Mouse (Mus musculus) bone marrow macrophage, adult 2 months (primary cell): ENCODE data around the gene Krtap5-4. TPM values are rescaled to one million over a fixed set of nuclear protein-coding genes. Genes with fewer than 3 reads are reported as not detected.

ENCODE experiments used
- H3K27ac ChIP-seq: 2 replicates; pipeline ENCODE4 v1.5.1; 2012; ENCODE audit warnings: low read depth, low read length; ENCODE audit not compliant: insufficient read depth
- H3K4me1 ChIP-seq: 2 replicates; pipeline ENCODE4 v1.6.1; 2012; ENCODE audit warnings: low read length; ENCODE audit not compliant: control insufficient read depth, insufficient read depth
- H3K4me3 ChIP-seq: 2 replicates; pipeline ENCODE4 v1.5.1; 2012; ENCODE audit warnings: mild to moderate bottlenecking, low read length, moderate library complexity; ENCODE audit not compliant: insufficient read depth
- CTCF ChIP-seq: IDR thresholded peaks from 2 replicates; pipeline ENCODE4 v1.5.1; 2012; ENCODE audit warnings: low read depth, mild to moderate bottlenecking, low read length, moderate library complexity
- POLR2A ChIP-seq: IDR thresholded peaks from 2 replicates; pipeline ENCODE4 v1.6.1; 2012; ENCODE audit warnings: mild to moderate bottlenecking, low read depth, low read length, borderline replicate concordance
- polyA plus RNA-seq: library from polyadenylated mRNA; stranded (reverse); fragments of >200 nt; gene quantifications from 2 replicates; pipeline ENCODE4 v1.2.4, GENCODE M21; 2012; ENCODE audit not compliant: missing spikeins, insufficient read depth, insufficient read length

The Krtap5-4 gene
- polyA plus RNA-seq, 1 experiment, result not detected

DNA sequence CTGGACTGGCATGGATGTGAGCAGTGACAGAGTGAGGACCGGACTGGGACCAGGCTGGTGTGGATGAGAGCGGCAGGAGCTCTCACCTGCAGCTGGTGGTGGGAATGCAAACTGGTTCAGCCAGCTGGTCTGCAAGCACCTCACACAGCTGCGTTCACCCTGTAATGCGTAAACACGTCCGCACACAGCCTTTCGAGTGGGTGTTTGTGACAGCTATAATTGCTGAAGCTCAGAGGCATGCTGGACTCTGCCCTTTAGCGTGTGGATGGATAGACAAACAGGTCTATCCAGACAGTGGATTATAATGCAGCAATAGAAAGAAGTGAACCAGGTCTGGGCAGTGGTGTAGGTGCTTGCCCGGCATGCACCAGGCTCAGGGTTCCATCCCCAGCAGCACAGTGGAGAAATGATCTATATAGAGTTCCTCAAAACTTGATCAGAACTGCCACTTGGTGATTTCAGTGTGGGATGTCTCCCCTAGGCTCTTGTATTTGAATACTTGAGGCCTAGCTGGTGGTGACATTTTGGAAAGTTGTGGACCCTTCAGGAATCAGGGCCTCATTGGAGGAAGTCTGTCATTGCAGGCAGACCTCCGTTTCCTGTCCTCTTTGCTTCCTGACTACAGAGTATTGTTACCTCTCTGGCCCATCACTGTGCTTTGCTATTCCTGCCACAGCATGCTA, 38.4 kb downstream of the Krtap5-4 start:
- H3K4me3 ChIP-seq, result no peak overlapping the region
- TF ChIP-seq POLR2A, result no peak
- no peak for TF ChIP-seq CTCF
- H3K4me1 ChIP-seq, result peaks cover 57% of the 10 kb centered on the region
- H3K27ac ChIP-seq, result peak overlapping the region; percentile 25

DNA sequence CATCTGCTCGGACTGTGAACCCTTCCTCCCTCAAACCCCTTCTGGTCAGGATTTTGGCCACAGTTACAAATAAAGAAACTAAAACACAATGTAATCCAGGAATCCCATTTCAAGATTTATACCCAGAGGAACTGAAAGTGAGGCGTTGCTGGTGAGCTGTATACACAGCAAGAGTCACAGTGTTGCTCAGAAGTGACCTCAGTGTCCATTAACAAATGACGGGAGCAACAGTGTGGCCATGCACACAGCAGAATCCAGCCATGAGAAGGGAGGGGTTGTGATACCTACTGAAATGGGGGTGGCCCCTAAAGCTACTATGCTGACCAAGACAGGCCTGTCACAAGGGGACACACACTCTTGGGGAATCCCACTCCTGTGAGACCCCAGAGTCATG, 38.9 kb downstream of the Krtap5-4 start:
- TF ChIP-seq CTCF, result no peak
- no peak for TF ChIP-seq POLR2A
- Histone ChIP-seq H3K4me3 (no peak overlapping the region), H3K27ac (peak overlapping the region; percentile 25), H3K4me1 (peaks cover 57% of the 10 kb centered on the region)

DNA sequence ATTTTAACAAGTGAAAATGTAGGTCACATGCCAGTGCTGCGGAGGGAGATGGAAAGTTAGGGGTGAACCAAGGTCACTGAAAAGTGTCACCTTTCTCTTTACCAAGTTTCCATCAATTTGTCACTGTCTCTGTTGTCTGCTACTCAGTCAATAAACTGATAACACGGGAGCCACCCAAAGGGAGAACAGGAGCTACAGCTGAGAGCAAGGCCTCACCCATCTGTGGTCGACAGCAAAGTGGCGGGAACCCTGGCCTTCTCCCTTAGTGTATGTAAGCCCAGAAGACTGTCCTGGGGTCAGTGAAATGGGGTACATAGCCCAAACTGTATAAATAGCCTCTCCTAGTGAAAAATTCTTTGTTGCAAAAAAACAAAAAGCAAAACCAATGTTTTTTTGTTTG, 44.2 kb downstream of the Krtap5-4 start:
- Histone ChIP-seq H3K4me1 (peaks cover 20% of the 10 kb centered on the region), H3K4me3 (no peak overlapping the region), H3K27ac (no peak overlapping the region)
- TF ChIP-seq POLR2A, result no peak
- no peak for TF ChIP-seq CTCF

DNA sequence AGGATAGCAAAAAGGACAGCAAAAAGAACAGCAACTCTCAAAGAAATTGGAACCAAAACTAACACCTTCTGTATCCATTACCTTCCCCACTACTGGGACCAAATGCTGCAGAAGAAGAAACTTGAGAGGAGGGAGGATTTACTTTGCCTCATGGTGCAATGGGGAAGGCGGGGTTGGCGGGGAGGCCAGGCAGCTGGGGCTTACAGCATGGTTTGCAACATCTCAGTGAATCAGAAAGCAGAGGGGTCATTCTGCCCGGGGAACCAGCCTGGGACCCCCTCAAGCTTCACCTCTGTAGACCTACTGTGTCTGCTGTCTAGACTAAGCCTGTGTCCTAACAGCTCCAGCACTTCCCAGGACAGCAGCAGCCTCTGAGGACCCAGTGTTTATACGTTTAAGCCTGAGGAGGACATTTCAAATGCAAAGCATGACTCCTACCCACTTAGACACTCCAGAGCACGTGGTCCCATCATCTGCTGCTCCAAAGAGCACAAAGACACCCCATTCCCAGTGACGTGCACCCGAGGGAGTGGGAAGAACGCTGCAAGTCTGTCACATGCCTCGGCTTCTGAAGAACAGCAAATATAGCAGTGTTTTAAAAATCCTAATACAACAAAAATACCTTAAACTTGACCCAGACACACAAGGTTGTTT, 46.1 kb downstream of the Krtap5-4 start:
- H3K4me1 ChIP-seq, result peaks cover 18% of the 10 kb centered on the region
- TF ChIP-seq CTCF (no peak), POLR2A (no peak)
- no peak overlapping the region for H3K27ac ChIP-seq
- H3K4me3 ChIP-seq, result no peak overlapping the region

DNA sequence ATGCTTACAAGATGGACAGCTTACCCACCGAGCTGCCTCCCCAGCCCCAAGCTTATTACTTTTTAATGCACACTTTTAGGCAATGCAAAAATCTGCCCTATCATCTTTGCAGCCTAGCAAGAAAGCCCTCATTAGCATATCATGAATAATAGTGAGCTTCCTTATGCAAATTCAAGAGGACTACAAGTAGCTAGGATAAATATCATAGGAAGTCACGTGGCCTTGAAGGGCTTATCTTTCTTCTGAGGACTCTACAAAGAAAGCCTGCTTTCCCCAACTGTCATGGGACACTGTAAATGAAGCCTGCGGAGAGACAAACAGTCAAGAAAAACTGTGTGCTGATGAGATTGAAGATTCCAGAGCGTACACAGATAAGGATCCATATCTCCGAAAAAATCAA, 48.2 kb downstream of the Krtap5-4 start:
- no peak overlapping the region for H3K27ac ChIP-seq
- H3K4me3 ChIP-seq, result no peak overlapping the region
- H3K4me1 ChIP-seq, result peaks cover 12% of the 10 kb centered on the region
- TF ChIP-seq CTCF (no peak), POLR2A (no peak)

DNA sequence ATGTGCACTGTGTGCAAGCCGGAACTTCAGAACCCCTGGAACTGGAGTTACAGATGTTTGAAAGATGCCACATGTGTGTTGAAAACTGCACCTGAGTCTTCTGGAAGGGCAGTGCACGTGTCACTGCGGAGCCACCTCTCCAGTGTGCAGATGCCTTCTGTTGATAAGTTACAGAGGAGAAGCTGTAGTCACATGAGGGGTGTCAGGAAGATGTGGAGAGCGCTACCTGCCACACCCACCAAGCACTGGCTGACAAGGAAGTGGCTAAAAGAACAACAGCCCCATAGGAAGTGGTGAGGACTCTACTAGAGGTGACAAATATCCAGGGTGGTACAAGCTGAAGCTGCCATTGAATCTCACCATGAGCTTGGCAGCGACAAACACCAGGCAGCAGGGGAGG, 50.5 kb downstream of the Krtap5-4 start:
- TF ChIP-seq POLR2A, result no peak
- TF ChIP-seq CTCF, result no peak
- no peak overlapping the region for H3K27ac ChIP-seq

More for the DNA sequence above, 50.5 kb downstream of the Krtap5-4 start:
- no peak overlapping the region for H3K4me3 ChIP-seq
- peaks cover 13% of the 10 kb centered on the region for H3K4me1 ChIP-seq

Other genes with a start within 250 kb of the Krtap5-4 start
- 29.5 and 37.0 TPM in 2 replicates for gene Mob2, start 242.5 kb upstream of the Krtap5-4 start, polyA plus RNA-seq
- gene Dusp8, start 207.7 kb upstream of the Krtap5-4 start, polyA plus RNA-seq, result 0.27 and 0.46 TPM in 2 replicates
- not detected in 2 replicates for gene Gm45618, start 182.8 kb upstream of the Krtap5-4 start, polyA plus RNA-seq
- gene Gm39115, start 167.5 kb upstream of the Krtap5-4 start, polyA plus RNA-seq, result not detected in 2 replicates
- not detected in 2 replicates for gene Gm45337, start 158.9 kb upstream of the Krtap5-4 start, polyA plus RNA-seq
- not detected in 2 replicates for gene Gm29735, start 146.4 kb upstream of the Krtap5-4 start, polyA plus RNA-seq
- gene Gm4553, start 137.8 kb upstream of the Krtap5-4 start, polyA plus RNA-seq, result not detected in 2 replicates
- gene Krtap5-2, start 127.5 kb upstream of the Krtap5-4 start, polyA plus RNA-seq, result not detected in 2 replicates
- not detected in 2 replicates for gene Gm10153, start 113.2 kb upstream of the Krtap5-4 start, polyA plus RNA-seq
- gene Krtap5-3, start 102.2 kb upstream of the Krtap5-4 start, polyA plus RNA-seq, result not detected in 2 replicates
- not detected in 2 replicates for gene Gm7579, start 91.7 kb upstream of the Krtap5-4 start, polyA plus RNA-seq
- not detected in 2 replicates for gene Krtap5-5, start 73.6 kb upstream of the Krtap5-4 start, polyA plus RNA-seq
- gene Gm40460, start 62.5 kb upstream of the Krtap5-4 start, polyA plus RNA-seq, result not detected in 2 replicates
- not detected in 2 replicates for gene Gm2431, start 45.2 kb upstream of the Krtap5-4 start, polyA plus RNA-seq
- gene Gm4559, start 29.2 kb upstream of the Krtap5-4 start, polyA plus RNA-seq, result not detected in 2 replicates
- not detected in 2 replicates for gene Krtap5-1, start 6.4 kb upstream of the Krtap5-4 start, polyA plus RNA-seq
- gene Ifitm10, start 70.2 kb downstream of the Krtap5-4 start, polyA plus RNA-seq, result 0.59 TPM in 1 of 2 replicates, not detected in the other
- gene Gm49369, start 79.1 kb downstream of the Krtap5-4 start, polyA plus RNA-seq, result 1.1 TPM in 1 of 2 replicates, not detected in the other
- gene Ctsd, start 84.5 kb downstream of the Krtap5-4 start, polyA plus RNA-seq, result 2,800 and 3,060 TPM in 2 replicates
- gene Syt8, start 131.3 kb downstream of the Krtap5-4 start, polyA plus RNA-seq, result 5.6 TPM in 2 replicates
- gene Tnni2, start 138.3 kb downstream of the Krtap5-4 start, polyA plus RNA-seq, result 10.2 and 13.8 TPM in 2 replicates
- gene Lsp1, start 157.3 kb downstream of the Krtap5-4 start, polyA plus RNA-seq, result 320 and 327 TPM in 2 replicates
- gene Tnnt3, start 195.3 kb downstream of the Krtap5-4 start, polyA plus RNA-seq, result 5.1 and 6.0 TPM in 2 replicates
- gene Mrpl23, start 229.1 kb downstream of the Krtap5-4 start, polyA plus RNA-seq, result 27.2 and 47.3 TPM in 2 replicates